Mouse (Mus musculus) frontal cortex, adult 2 months (tissue): ENCODE measurements around the gene Kbtbd7. TPM values are rescaled to one million over a fixed set of nuclear protein-coding genes. Genes with fewer than 3 reads are reported as not detected.
"Not testable (repeated sequence)": the region's sequence is repeated elsewhere in the genome, so short reads cannot be mapped to it uniquely, and the experiment has no call there.

Source experiments
- DNase-seq, 2 experiments: peaks; one replicate each; pipeline ENCODE4 v3.0.0; 2022; ENCODE audit warnings: low spot score in 1 of 2; ENCODE audit errors: extremely low spot score in 1 of 2
- polyA plus RNA-seq: library from polyadenylated mRNA; depleted of rRNA; stranded (reverse); fragments of >200 nt; gene quantifications from 2 replicates; pipeline ENCODE4 v1.2.3, GENCODE M21; 2012; rRNA removed

The Kbtbd7 gene
- polyA plus RNA-seq, 1 experiment, result 19.5 TPM

DNA sequence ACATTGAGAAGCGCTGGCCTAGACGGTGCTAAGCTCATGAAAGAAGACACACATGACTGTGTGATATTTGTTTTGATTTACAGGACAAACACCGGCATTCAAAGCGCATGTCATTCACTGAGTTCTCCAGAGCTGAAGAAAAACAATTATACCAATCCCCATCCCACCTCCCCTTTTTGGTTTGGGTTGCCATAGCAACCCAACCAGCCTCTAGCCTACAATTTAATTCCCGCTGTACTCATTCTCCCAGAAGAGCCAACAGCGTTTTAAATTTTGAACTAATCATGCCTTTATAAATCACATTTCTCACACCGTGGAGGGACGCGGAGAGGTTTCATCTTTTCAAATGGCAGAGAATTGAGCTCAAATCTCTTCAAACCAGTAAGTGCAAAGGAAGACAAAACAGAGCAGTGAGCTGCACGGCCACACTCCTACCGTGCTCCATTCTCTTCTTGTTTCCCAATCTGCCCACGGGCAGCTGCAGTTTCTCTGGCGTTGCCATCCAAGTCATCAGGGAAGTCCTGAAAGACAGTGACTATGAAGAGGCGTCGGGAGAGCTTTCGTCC lies 18.8 kb downstream of the Kbtbd7 start:
- peak in 1 of 2 experiments; percentile 32 for DNase-seq

DNA sequence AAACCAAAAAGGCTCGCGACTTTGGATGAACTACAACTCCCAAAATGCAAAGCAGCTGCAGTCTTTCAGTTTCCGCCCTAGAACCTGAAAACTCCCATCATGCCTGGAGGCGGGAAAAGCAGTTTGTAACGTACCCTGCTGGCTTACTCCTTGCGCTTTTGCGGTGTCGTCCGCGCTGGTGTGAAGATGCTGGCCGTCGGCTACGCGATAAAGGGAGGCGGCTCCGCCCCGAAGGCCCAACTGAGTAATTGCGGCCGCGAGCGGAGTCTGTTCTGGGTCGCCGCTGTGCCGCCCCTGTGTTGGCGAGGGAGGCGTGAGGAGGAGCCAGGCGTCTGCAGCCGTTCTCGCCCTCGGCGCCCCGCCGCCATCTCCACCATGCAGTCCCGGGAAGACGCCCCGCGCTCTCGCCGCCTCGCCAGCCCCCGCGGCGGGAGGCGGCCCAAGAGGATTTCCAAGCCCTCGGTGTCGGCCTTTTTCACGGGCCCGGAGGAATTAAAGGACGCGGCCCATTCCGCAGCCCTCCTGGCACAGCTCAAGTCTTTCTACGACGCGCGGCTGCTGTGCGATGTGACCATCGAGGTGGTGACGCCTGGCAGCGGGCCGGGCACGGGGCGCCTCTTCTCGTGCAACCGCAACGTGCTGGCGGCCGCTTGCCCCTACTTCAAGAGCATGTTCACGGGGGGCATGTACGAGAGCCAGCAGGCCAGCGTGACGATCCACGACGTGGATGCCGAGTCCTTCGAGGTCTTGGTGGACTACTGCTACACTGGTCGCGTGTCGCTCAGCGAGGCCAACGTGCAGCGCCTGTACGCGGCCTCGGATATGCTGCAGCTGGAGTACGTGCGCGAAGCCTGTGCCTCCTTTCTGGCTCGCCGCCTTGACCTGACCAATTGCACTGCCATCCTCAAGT lies 25.6 kb downstream of the Kbtbd7 start, which contains the start of gene Kbtbd6:
Gene Kbtbd6 (plus strand): TSS at position 155 of the 910 bp plus-strand sequence.
- DNase-seq, result peak; percentile 69 to 87

DNA sequence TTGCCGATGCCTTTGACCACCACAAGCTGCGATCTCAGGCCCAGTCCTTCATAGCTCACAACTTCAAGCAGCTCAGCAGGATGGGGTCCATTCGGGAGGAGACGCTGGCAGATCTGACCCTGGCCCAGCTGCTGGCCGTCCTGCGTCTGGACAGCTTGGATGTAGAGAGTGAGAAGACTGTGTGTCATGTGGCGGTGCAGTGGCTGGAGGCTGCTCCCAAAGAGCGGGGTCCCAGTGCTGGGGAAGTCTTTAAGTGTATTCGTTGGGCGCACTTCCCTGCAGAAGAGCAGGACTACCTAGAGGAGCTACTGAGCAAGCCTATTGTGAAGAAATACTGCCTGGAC lies 26.3 kb downstream of the Kbtbd7 start:
- DNase-seq, result not testable (repeated sequence)

GRCm38 (mm10) chr14:79460401-79460800 lies 34.1 kb downstream of the Kbtbd7 start:
- DNase-seq, result no peak

DNA sequence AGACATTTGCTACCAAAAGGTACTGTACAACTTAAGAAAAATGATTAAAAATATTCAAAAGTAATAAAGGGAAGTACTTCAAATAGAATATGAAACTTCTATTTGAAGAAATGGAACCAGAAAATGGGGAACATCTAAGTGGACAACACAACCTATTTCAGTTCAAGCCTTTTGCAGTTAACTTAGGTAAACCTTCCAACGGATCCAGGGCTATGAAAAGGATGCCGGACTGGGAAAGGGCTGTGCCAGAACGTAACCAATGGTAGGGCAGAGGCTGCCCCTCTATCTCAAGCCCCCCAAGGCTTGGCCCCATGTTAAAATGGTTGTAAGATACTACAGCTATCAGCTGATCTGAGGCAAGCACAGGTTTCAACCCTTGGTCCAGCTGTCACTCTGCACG lies 34.7 kb downstream of the Kbtbd7 start:
- no peak for DNase-seq

GRCm38 (mm10) chr14:79465623-79466022 lies 39.3 kb downstream of the Kbtbd7 start:
- DNase-seq, result no peak

- DNase-seq, result peak in 1 of 2 experiments; percentile 81
Measured at GRCm38 (mm10) chr14:79467621-79468020, 41.3 kb downstream of the Kbtbd7 start.

- DNase-seq, result no peak
Measured at GRCm38 (mm10) chr14:79473384-79473783, 47.1 kb downstream of the Kbtbd7 start.

Other genes starting within 250 kb of the Kbtbd7 start
- gene Zfp957, start 179.1 kb upstream of the Kbtbd7 start, polyA plus RNA-seq, result not detected in 2 replicates
- 88.9 and 107 TPM in 2 replicates for gene Rgcc, start 124.9 kb upstream of the Kbtbd7 start, polyA plus RNA-seq
- 8.9 and 9.3 TPM in 2 replicates for gene Naa16, start 35.7 kb upstream of the Kbtbd7 start, polyA plus RNA-seq
- gene Mtrf1, start 28.7 kb upstream of the Kbtbd7 start, polyA plus RNA-seq, result 7.2 and 8.2 TPM in 2 replicates
- gene Kbtbd6, start 25.3 kb downstream of the Kbtbd7 start, polyA plus RNA-seq, result 0.71 and 1.0 TPM in 2 replicates
- 4.5 and 5.9 TPM in 2 replicates for gene Elf1, start 54.7 kb downstream of the Kbtbd7 start, polyA plus RNA-seq
- gene Wbp4, start 55.0 kb downstream of the Kbtbd7 start, polyA plus RNA-seq, result 27.1 and 30.3 TPM in 2 replicates
- 37.5 and 39.0 TPM in 2 replicates for gene Sugt1, start 161.2 kb downstream of the Kbtbd7 start, polyA plus RNA-seq
- 2.5 and 3.0 TPM in 2 replicates for gene Cnmd, start 235.7 kb downstream of the Kbtbd7 start, polyA plus RNA-seq